Mouse (Mus musculus) heart, embryonic 11.5 days (tissue): ENCODE measurements around the gene Pef1. TPM values are rescaled to one million over a fixed set of nuclear protein-coding genes. Genes with fewer than 3 reads are reported as not detected.

Experiments used
- ATAC-seq: fragments of 200-750 bp; cut with Nextera tagmentation; replicated peaks from 2 replicates; pipeline ENCODE4 v1.8.0; 2017; ENCODE audit warnings: moderate library complexity; ENCODE audit not compliant: insufficient number of reproducible peaks, low FRiP score, low TSS enrichment
- H3K27ac ChIP-seq: fragments of 300-500 bp; sonication (generic); 2 replicates; pipeline ENCODE4 v1.5.1; 2014; ENCODE audit warnings: mild to moderate bottlenecking, low read depth, low read length
- H3K27me3 ChIP-seq: fragments of 300-500 bp; sonication (generic); 2 replicates; pipeline ENCODE4 v1.6.1; 2014; ENCODE audit warnings: mild to moderate bottlenecking, low read length, mixed read lengths; ENCODE audit not compliant: control insufficient read depth, insufficient read depth
- H3K36me3 ChIP-seq: fragments of 300-500 bp; sonication (generic); 2 replicates; pipeline ENCODE4 v1.6.1; 2014; ENCODE audit warnings: mild to moderate bottlenecking, low read length, moderate library complexity, mixed read lengths; ENCODE audit not compliant: control insufficient read depth, insufficient read depth
- H3K4me1 ChIP-seq: fragments of 300-500 bp; sonication (generic); 2 replicates; pipeline ENCODE4 v1.6.1; 2014; ENCODE audit warnings: low read length; ENCODE audit not compliant: control insufficient read depth, insufficient read depth
- H3K4me2 ChIP-seq: fragments of 300-500 bp; sonication (generic); 2 replicates; pipeline ENCODE4 v1.6.1; 2014; ENCODE audit warnings: mild to moderate bottlenecking, moderate library complexity
- H3K4me3 ChIP-seq: fragments of 300-500 bp; sonication (generic); 2 replicates; pipeline ENCODE4 v1.5.1; 2014; ENCODE audit warnings: low read depth, low read length
- H3K9ac ChIP-seq: fragments of 300-500 bp; sonication (generic); 2 replicates; pipeline ENCODE4 v1.6.1; 2014; ENCODE audit warnings: mild to moderate bottlenecking, low read depth, low read length, moderate library complexity
- H3K9me3 ChIP-seq: fragments of 300-500 bp; sonication (generic); replicated peaks from 2 replicates; pipeline ENCODE4 v1.6.1; 2016; ENCODE audit warnings: low read length; ENCODE audit not compliant: control insufficient read depth
- WGBS: fragments of 180-500 bp; shearing (Covaris S2); extraction: QIAGEN DNeasy Blood & Tissue Kit; methylation state at CpG from one replicate; pipeline ENCODE4 v1.1.7; 2014; ENCODE audit not compliant: insufficient replicate concordance; 5-methylcytosine and 5-hydroxymethylcytosine counted together
- polyA plus RNA-seq: library from polyadenylated mRNA; unstranded; fragments of >200 nt; fragmentation: Nextera tagmentation; extraction: Ambion mirVana; gene quantifications from 2 replicates; pipeline ENCODE4 v1.2.1, GENCODE M21; 2014

Gene Pef1
- polyA plus RNA-seq, 1 experiment from 2014 or later: 58.0 TPM

- peaks cover 54% of the 10 kb centered on the region for H3K27me3 ChIP-seq
- H3K4me2 ChIP-seq: no peak overlapping the region
- H3K36me3 ChIP-seq: no peaks in the 10 kb centered on the region
- WGBS: 63% methylated on average over 19 of the region's 19 CpGs
- no peak overlapping the region for H3K4me3 ChIP-seq
- peaks cover 8% of the 10 kb centered on the region for H3K4me1 ChIP-seq
- H3K9ac ChIP-seq: no peak overlapping the region
- no peak overlapping the region for H3K27ac ChIP-seq
- no peaks in the 10 kb centered on the region for H3K9me3 ChIP-seq
- no peak for ATAC-seq
Observed at GRCm38 (mm10) chr4:130081345-130082190, 20.8 kb upstream of the Pef1 start.

- Histone ChIP-seq H3K9ac (no peak overlapping the region), H3K36me3 (no peaks in the 10 kb centered on the region), H3K9me3 (no peaks in the 10 kb centered on the region), H3K27me3 (peaks cover 47% of the 10 kb centered on the region), H3K4me2 (no peak overlapping the region), H3K27ac (no peak overlapping the region), H3K4me1 (peaks cover 8% of the 10 kb centered on the region), H3K4me3 (no peak overlapping the region)
- ATAC-seq: no peak
- 48% methylated on average over 9 of the region's 9 CpGs for WGBS
Observed at GRCm38 (mm10) chr4:130082211-130082610, 20.1 kb upstream of the Pef1 start.

- Histone ChIP-seq H3K9ac (no peak overlapping the region), H3K27ac (no peak overlapping the region), H3K4me2 (no peak overlapping the region), H3K4me1 (peaks cover 8% of the 10 kb centered on the region), H3K4me3 (no peak overlapping the region), H3K27me3 (peaks cover 44% of the 10 kb centered on the region), H3K36me3 (no peaks in the 10 kb centered on the region), H3K9me3 (no peaks in the 10 kb centered on the region)
- 51% methylated on average over 7 of the region's 7 CpGs for WGBS
- ATAC-seq: no peak
Observed at GRCm38 (mm10) chr4:130084331-130084945, 17.9 kb upstream of the Pef1 start.

GRCm38 (mm10) chr4:130085246-130085820, 17.0 kb upstream of the Pef1 start:
- no peak overlapping the region for H3K9ac ChIP-seq
- no peaks in the 10 kb centered on the region for H3K9me3 ChIP-seq
- WGBS: 67% methylated on average over 12 of the region's 12 CpGs
- ATAC-seq: no peak
- no peak overlapping the region for H3K4me2 ChIP-seq
- no peak overlapping the region for H3K4me3 ChIP-seq
- peaks cover 8% of the 10 kb centered on the region for H3K4me1 ChIP-seq
- no peak overlapping the region for H3K27ac ChIP-seq
- H3K36me3 ChIP-seq: no peaks in the 10 kb centered on the region
- peaks cover 44% of the 10 kb centered on the region for H3K27me3 ChIP-seq

GRCm38 (mm10) chr4:130087293-130087692, 15.1 kb upstream of the Pef1 start:
- peaks cover 40% of the 10 kb centered on the region for H3K27me3 ChIP-seq

GRCm38 (mm10) chr4:130095137-130095536, 7.2 kb upstream of the Pef1 start:
- no peaks in the 10 kb centered on the region for H3K36me3 ChIP-seq
- no peaks in the 10 kb centered on the region for H3K4me1 ChIP-seq
- H3K9me3 ChIP-seq: no peaks in the 10 kb centered on the region
- no peak overlapping the region for H3K27ac ChIP-seq
- no peak for ATAC-seq
- H3K4me2 ChIP-seq: no peak overlapping the region
- no peak overlapping the region for H3K4me3 ChIP-seq
- WGBS: 25% methylated on average over 3 of the region's 3 CpGs
- H3K27me3 ChIP-seq: peaks cover 26% of the 10 kb centered on the region
- no peak overlapping the region for H3K9ac ChIP-seq

More at GRCm38 (mm10) chr4:130087293-130087692, 15.1 kb upstream of the Pef1 start:
- Histone ChIP-seq H3K4me3 (no peak overlapping the region), H3K27ac (no peak overlapping the region), H3K4me2 (no peak overlapping the region), H3K9ac (no peak overlapping the region), H3K36me3 (no peaks in the 10 kb centered on the region), H3K9me3 (no peaks in the 10 kb centered on the region), H3K4me1 (no peaks in the 10 kb centered on the region)
- no peak for ATAC-seq
- 10% methylated on average over 7 of the region's 7 CpGs for WGBS

- no peak overlapping the region for H3K4me3 ChIP-seq
- no peak overlapping the region for H3K4me2 ChIP-seq
- H3K9me3 ChIP-seq: 0 out of 2 replicates have a peak, but pooled peaks cover 3% of the 10 kb centered on the region
- no peak overlapping the region for H3K27ac ChIP-seq
- no peak for ATAC-seq
- peaks cover 9% of the 10 kb centered on the region; the same call in 1 of the 2 replicates for H3K27me3 ChIP-seq
- 0 out of 2 replicates have a peak, but pooled peaks cover 4% of the 10 kb centered on the region for H3K4me1 ChIP-seq
- 39% methylated on average over 8 of the region's 8 CpGs for WGBS
- no peak overlapping the region for H3K9ac ChIP-seq
- H3K36me3 ChIP-seq: no peaks in the 10 kb centered on the region
Observed at GRCm38 (mm10) chr4:130101183-130101582, 1.2 kb upstream of the Pef1 start.

- Histone ChIP-seq H3K4me2 (no peak overlapping the region), H3K9me3 (0 out of 2 replicates have a peak, but pooled peaks cover 3% of the 10 kb centered on the region), H3K9ac (no peak overlapping the region), H3K27me3 (peaks cover 9% of the 10 kb centered on the region; the same call in 1 of the 2 replicates), H3K36me3 (no peaks in the 10 kb centered on the region), H3K4me1 (peaks cover 9% of the 10 kb centered on the region; the same call in 1 of the 2 replicates), H3K4me3 (no peak overlapping the region), H3K27ac (no peak overlapping the region)
- no peak for ATAC-seq
- 69% methylated on average over 12 of the region's 12 CpGs for WGBS
Observed at GRCm38 (mm10) chr4:130103632-130104031, 1.3 kb downstream of the Pef1 start.
